In the genomic region with DNA sequence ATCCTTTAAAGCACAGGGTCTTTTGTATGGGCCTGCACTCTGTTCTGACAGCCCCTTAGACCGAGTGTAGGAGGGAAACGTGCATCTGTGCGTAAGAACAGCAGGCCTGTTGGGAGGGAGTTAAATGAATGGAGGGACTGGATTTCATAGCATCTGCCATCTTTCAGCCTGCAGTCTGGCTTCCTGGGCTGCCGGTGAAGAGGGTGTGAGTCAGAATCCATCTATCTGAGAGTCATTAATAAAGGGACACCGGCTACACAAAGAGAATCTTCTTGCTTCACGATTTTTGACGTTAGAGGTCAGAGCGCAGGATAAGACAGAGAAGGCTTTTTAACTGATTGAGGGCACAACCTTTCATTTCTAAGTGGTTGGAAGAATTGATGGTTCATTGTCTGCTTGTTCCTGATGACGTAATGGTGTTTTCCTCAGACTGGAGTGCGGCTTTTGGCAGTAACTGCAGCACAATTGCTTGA, we compare ENCODE assay signal across 10 mouse cellular contexts. TPM values are rescaled to one million over a fixed set of nuclear protein-coding genes. Genes with fewer than 3 reads are reported as not detected.
DNase-seq lines count a peak whose midpoint lies in the region; ATAC-seq lines count a peak whose summit lies in the region.
"Had no signal": no experiment of that assay in that cellular context is flagged by ENCODE, and none has a peak within 500 bp of the region (broad histone marks: within the 10 kb centered on the region; RNA-seq: fewer than 3 reads in every experiment).

No protein-coding gene starts in this region.

- no peak overlapping the region for H3K4me3 ChIP-seq in neural tube, embryonic 11.5 days (ENCODE audit: low read depth, low read length)
- H3K4me3 ChIP-seq in hindbrain, embryonic 13.5 days = peak overlapping the region; percentile 7; the same call in 1 of the 2 replicates
- H3K4me3 ChIP-seq in neural tube, embryonic 15.5 days (replicated peaks) = 0 out of 2 replicates have a peak overlapping the region, but pooled peaks have one; percentile 3

- no peaks in the 10 kb centered on the region for H3K27me3 ChIP-seq in neural tube, embryonic 11.5 days (ENCODE audit: control insufficient read depth, insufficient read depth, low read length)
- no peaks in the 10 kb centered on the region for H3K27me3 ChIP-seq in hindbrain, embryonic 13.5 days
- H3K27me3 ChIP-seq in neural tube, embryonic 15.5 days (replicated peaks) = no peaks in the 10 kb centered on the region

- H3K9me3 ChIP-seq in neural tube, embryonic 11.5 days (ENCODE audit: control insufficient read depth, low read length) = no peaks in the 10 kb centered on the region
- no peaks in the 10 kb centered on the region for H3K9me3 ChIP-seq in hindbrain, embryonic 13.5 days
- no peaks in the 10 kb centered on the region for H3K9me3 ChIP-seq in neural tube, embryonic 15.5 days (replicated peaks)

- peak overlapping the region; percentile 62 for H3K27ac ChIP-seq in neural tube, embryonic 11.5 days (ENCODE audit: low read depth, low read length)
- peak overlapping the region; percentile 92 for H3K27ac ChIP-seq in hindbrain, embryonic 13.5 days
- H3K27ac ChIP-seq in neural tube, embryonic 15.5 days (replicated peaks) = peak overlapping the region; percentile 78

- peak; percentile 62 for ATAC-seq in neural tube, embryonic 11.5 days (ENCODE audit: insufficient read depth, low FRiP score, low TSS enrichment)
- ATAC-seq in hindbrain, embryonic 13.5 days (ENCODE audit: low FRiP score) = peak; percentile 76
- peak; percentile 46; the same call in 1 of the 2 replicates for ATAC-seq in neural tube, embryonic 15.5 days (ENCODE audit: low FRiP score)

- intact Hi-C loops in heart, postnatal 25 days (cut with DNase I) = no loop called here

- 58% methylated on average over 10 of the region's 10 CpGs for WGBS in neural tube, embryonic 11.5 days
- 36% methylated on average over 10 of the region's 10 CpGs for WGBS in hindbrain, embryonic 13.5 days
- WGBS in neural tube, embryonic 15.5 days = 30% methylated on average over 10 of the region's 10 CpGs

- no peak overlapping the region for H3K4me2 ChIP-seq in neural tube, embryonic 11.5 days (ENCODE audit: low read depth)
- peak overlapping the region; percentile 20 for H3K4me2 ChIP-seq in hindbrain, embryonic 13.5 days
- peak overlapping the region; percentile 34 for H3K4me2 ChIP-seq in neural tube, embryonic 15.5 days

- no peaks in the 10 kb centered on the region for H3K36me3 ChIP-seq in neural tube, embryonic 11.5 days (ENCODE audit: control insufficient read depth, insufficient read depth, low read length)
- no peaks in the 10 kb centered on the region for H3K36me3 ChIP-seq in hindbrain, embryonic 13.5 days
- no peaks in the 10 kb centered on the region for H3K36me3 ChIP-seq in neural tube, embryonic 15.5 days

- H3K4me1 ChIP-seq in neural tube, embryonic 11.5 days (ENCODE audit: control insufficient read depth, insufficient read depth, low read length) = no peaks in the 10 kb centered on the region
- peaks cover 25% of the 10 kb centered on the region for H3K4me1 ChIP-seq in hindbrain, embryonic 13.5 days (replicated peaks)
- H3K4me1 ChIP-seq in neural tube, embryonic 15.5 days = peaks cover 27% of the 10 kb centered on the region

- DNase-seq in cerebellum, postnatal 10 days = peak; percentile 28 to 41
- DNase-seq in cerebellum, postnatal 4 days (ENCODE audit: low spot score in 2 of 2) = no peak
- peak; percentile 55 for DNase-seq in neural tube, embryonic 11.5 days (ENCODE audit: low spot score)
- DNase-seq in neural tube, embryonic 10.5 days (ENCODE audit: extremely low spot score, low spot score) = no peak
- no peak for DNase-seq in heart, postnatal 25 days (ENCODE audit: low spot score)
- no peak for DNase-seq in heart, adult 11 months
- DNase-seq: B cell, adult 2 months; lung, postnatal 14 days had no signal

- peak overlapping the region; percentile 11; the same call in 1 of the 2 replicates for H3K9ac ChIP-seq in neural tube, embryonic 11.5 days (ENCODE audit: low read length)
- peak overlapping the region; percentile 60 for H3K9ac ChIP-seq in hindbrain, embryonic 13.5 days
- 0 out of 2 replicates have a peak overlapping the region, but pooled peaks have one; percentile 10 for H3K9ac ChIP-seq in neural tube, embryonic 15.5 days (replicated peaks)

RNA-seq across cellular contexts. Expression of a gene that starts 46.2 kb away (rescaled TPM):
- 98.6 and 104 TPM in 2 replicates for polyA plus RNA-seq in neural tube, embryonic 11.5 days (2014; fragmentation: Nextera tagmentation; extraction: Ambion mirVana)
- 117 and 131 TPM in 2 replicates for polyA plus RNA-seq in hindbrain, embryonic 13.5 days (2015; fragmentation: Nextera tagmentation; extraction: Ambion mirVana)
- 74.7 and 88.1 TPM in 2 replicates for polyA plus RNA-seq in neural tube, embryonic 15.5 days (2015; fragmentation: Nextera tagmentation; extraction: Ambion mirVana)
- total RNA-seq in heart, postnatal 25 days (2021) = 100 to 1,000 TPM; 296 to 379 TPM

Comparison
In these comparisons a context has a peak if more than half of its experiments do, and no peak if none do; other contexts are left out.
1. DNase-seq: peak in cerebellum, postnatal 10 days (2 of 2) and neural tube, embryonic 11.5 days (single experiment); none in cerebellum, postnatal 4 days (0 of 2), neural tube, embryonic 10.5 days (single experiment), heart, postnatal 25 days (single experiment) and heart, adult 11 months (single experiment).
2. H3K9ac ChIP-seq: peak in every context shown above with its lines; median percentile 60 in hindbrain, embryonic 13.5 days; 11 in neural tube, embryonic 11.5 days; 10 in neural tube, embryonic 15.5 days.
3. Peak in every context shown above with its lines, with median percentiles within 50 percentile points of each other: ATAC-seq and H3K27ac ChIP-seq.